In the genomic region with DNA sequence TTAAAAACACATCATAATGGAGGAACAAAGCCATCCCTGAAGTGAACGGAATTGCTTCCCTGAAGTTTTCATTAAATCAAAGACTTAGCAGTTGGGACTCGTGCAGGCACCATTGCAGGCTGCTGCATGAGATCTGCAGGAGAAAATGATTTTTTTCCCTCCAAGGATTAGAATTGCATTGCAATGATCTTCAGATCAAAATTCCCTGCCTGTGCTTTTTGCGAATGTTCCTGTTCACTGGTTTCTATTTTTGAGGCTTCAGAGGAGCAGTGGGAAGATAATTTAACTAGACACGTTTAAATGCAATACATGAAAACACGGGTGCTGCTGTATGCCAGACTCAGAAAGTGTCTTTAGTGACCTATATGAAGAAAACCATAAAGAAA, we compare ENCODE assay signal across 22 mouse cellular contexts.
DNase-seq lines count a peak whose midpoint lies in the region; ATAC-seq and TF ChIP-seq lines count a peak whose summit lies in the region.
"Had no signal": no experiment of that assay in that cellular context is flagged by ENCODE, and none has a peak within 500 bp of the region (broad histone marks: within the 10 kb centered on the region; RNA-seq: fewer than 3 reads in every experiment).

No protein-coding gene starts in this region.

- no peak overlapping the region for H3K4me2 ChIP-seq in forebrain, embryonic 13.5 days
- peak overlapping the region; percentile 28; the same call in 1 of the 2 replicates for H3K4me2 ChIP-seq in hindbrain, embryonic 14.5 days (replicated peaks)
- H3K4me2 ChIP-seq in midbrain, postnatal 0 days (ENCODE audit: low read depth, low read length, poor library complexity, severe bottlenecking): no peak overlapping the region
- H3K4me2 ChIP-seq: heart, embryonic 11.5 days; liver, embryonic 12.5 days had no signal

- DNase-seq in forebrain, embryonic 10.5 days (ENCODE audit: extremely low spot score, low spot score): no peak
- no peak for DNase-seq in left cerebral cortex, adult 2 months (ENCODE audit: extremely low spot score in 1 of 2, low spot score in 2 of 2)
- DNase-seq in left cerebral cortex, adult 9 months (ENCODE audit: low spot score in 2 of 2): no peak
- DNase-seq in hindbrain, embryonic 14.5 days (ENCODE audit: low spot score): no peak
- peak; percentile 49 for DNase-seq in midbrain, postnatal 0 days (ENCODE audit: low spot score)
- DNase-seq in cerebellum, postnatal 10 days: no peak
- DNase-seq in lung, postnatal 25 days (ENCODE audit: low spot score): no peak
- DNase-seq: adrenal gland, postnatal 10 days; cerebellum, adult 11 months; embryo, embryonic 11 days; heart, postnatal 14 days; kidney, adult 8-10 months; kidney, postnatal 14 days; lung, adult 2 months; lung, postnatal 4 days; right cerebral cortex, postnatal 14 days; spleen, adult 18-20 months; thymus, adult 18-20 months had no signal

- no peaks in the 10 kb centered on the region for H3K9me3 ChIP-seq in forebrain, embryonic 13.5 days (replicated peaks)
- H3K9me3 ChIP-seq in forebrain, embryonic 10.5 days: no peaks in the 10 kb centered on the region
- H3K9me3 ChIP-seq in hindbrain, embryonic 14.5 days (ENCODE audit: control insufficient read depth, low read length): no peaks in the 10 kb centered on the region
- no peaks in the 10 kb centered on the region for H3K9me3 ChIP-seq in midbrain, postnatal 0 days (ENCODE audit: low read length)
- H3K9me3 ChIP-seq: liver, embryonic 12.5 days had no signal

- intact Hi-C loops in left cerebral cortex, adult 2 months (cut with DNase I): no loop called here

- H3K27ac ChIP-seq in forebrain, embryonic 13.5 days: peak overlapping the region; percentile 2; the same call in 1 of the 2 replicates
- H3K27ac ChIP-seq in forebrain, embryonic 10.5 days: no peak overlapping the region
- peak overlapping the region; percentile 3; the same call in 1 of the 2 replicates for H3K27ac ChIP-seq in left cerebral cortex, adult 2 months
- peak overlapping the region; percentile 80 for H3K27ac ChIP-seq in hindbrain, embryonic 14.5 days
- H3K27ac ChIP-seq in midbrain, postnatal 0 days (ENCODE audit: low read depth, low read length): peak overlapping the region; percentile 6
- H3K27ac ChIP-seq: liver, embryonic 12.5 days had no signal

- H3K27me3 ChIP-seq in forebrain, embryonic 13.5 days: no peaks in the 10 kb centered on the region
- H3K27me3 ChIP-seq in forebrain, embryonic 10.5 days (ENCODE audit: poor library complexity, severe bottlenecking): no peaks in the 10 kb centered on the region
- no peaks in the 10 kb centered on the region for H3K27me3 ChIP-seq in hindbrain, embryonic 14.5 days (ENCODE audit: control insufficient read depth, insufficient read depth, low read length)
- H3K27me3 ChIP-seq in midbrain, postnatal 0 days (ENCODE audit: insufficient read depth, low read length): no peaks in the 10 kb centered on the region
- H3K27me3 ChIP-seq: liver, embryonic 12.5 days; Patski had no signal

- H3K4me1 ChIP-seq in forebrain, embryonic 13.5 days: peaks cover 7% of the 10 kb centered on the region
- H3K4me1 ChIP-seq in forebrain, embryonic 10.5 days: peaks cover 3% of the 10 kb centered on the region; the same call in 1 of the 2 replicates
- H3K4me1 ChIP-seq in hindbrain, embryonic 14.5 days (replicated peaks; ENCODE audit: control insufficient read depth, insufficient read depth, low read length): peaks cover 10% of the 10 kb centered on the region; the same call in 1 of the 2 replicates
- H3K4me1 ChIP-seq in midbrain, postnatal 0 days (ENCODE audit: insufficient read depth, low read length): no peaks in the 10 kb centered on the region
- H3K4me1 ChIP-seq: liver, embryonic 12.5 days had no signal

- H3K4me3 ChIP-seq in forebrain, embryonic 13.5 days: no peak overlapping the region
- no peak overlapping the region for H3K4me3 ChIP-seq in forebrain, embryonic 10.5 days
- 0 out of 2 replicates have a peak overlapping the region, but pooled peaks have one; percentile 0 for H3K4me3 ChIP-seq in left cerebral cortex, adult 2 months
- H3K4me3 ChIP-seq in hindbrain, embryonic 14.5 days (replicated peaks; ENCODE audit: low read length): no peak overlapping the region
- no peak overlapping the region for H3K4me3 ChIP-seq in midbrain, postnatal 0 days (ENCODE audit: low read depth, low read length)
- H3K4me3 ChIP-seq: liver, embryonic 12.5 days had no signal

- ATAC-seq in forebrain, embryonic 13.5 days: peak; percentile 53; the same call in 1 of the 2 replicates
- ATAC-seq in hindbrain, embryonic 14.5 days (ENCODE audit: low FRiP score): peak; percentile 86
- peak; percentile 49; the same call in 1 of the 2 replicates for ATAC-seq in midbrain, postnatal 0 days (ENCODE audit: low FRiP score)
- ATAC-seq: liver, embryonic 12.5 days; Patski had no signal

- H3K36me3 ChIP-seq in forebrain, embryonic 13.5 days (ENCODE audit: poor library complexity, severe bottlenecking): no peaks in the 10 kb centered on the region
- H3K36me3 ChIP-seq in forebrain, embryonic 10.5 days (replicated peaks): no peaks in the 10 kb centered on the region
- H3K36me3 ChIP-seq in hindbrain, embryonic 14.5 days (replicated peaks; ENCODE audit: control insufficient read depth, insufficient read depth): no peaks in the 10 kb centered on the region
- no peaks in the 10 kb centered on the region for H3K36me3 ChIP-seq in midbrain, postnatal 0 days (ENCODE audit: insufficient read depth, low read length)
- H3K36me3 ChIP-seq: liver, embryonic 12.5 days had no signal

- TF ChIP-seq CTCF in left cerebral cortex, adult 2 months (IDR thresholded peaks at IDR 0.05): no peak
- TF ChIP-seq CTCF in midbrain, postnatal 0 days (IDR thresholded peaks at IDR 0.05): no peak

- 55% methylated on average over 5 of the region's 5 CpGs for WGBS in forebrain, embryonic 13.5 days
- WGBS in forebrain, embryonic 10.5 days: 80% methylated on average over 5 of the region's 5 CpGs
- 43% methylated on average over 5 of the region's 5 CpGs for WGBS in hindbrain, embryonic 14.5 days
- WGBS in midbrain, postnatal 0 days: 23% methylated on average over 5 of the region's 5 CpGs

- H3K9ac ChIP-seq in forebrain, embryonic 13.5 days: no peak overlapping the region
- H3K9ac ChIP-seq in hindbrain, embryonic 14.5 days: no peak overlapping the region
- H3K9ac ChIP-seq in midbrain, postnatal 0 days (replicated peaks; ENCODE audit: low read length, poor library complexity, severe bottlenecking): no peak overlapping the region
- H3K9ac ChIP-seq: liver, embryonic 12.5 days had no signal
